In the genomic region with DNA sequence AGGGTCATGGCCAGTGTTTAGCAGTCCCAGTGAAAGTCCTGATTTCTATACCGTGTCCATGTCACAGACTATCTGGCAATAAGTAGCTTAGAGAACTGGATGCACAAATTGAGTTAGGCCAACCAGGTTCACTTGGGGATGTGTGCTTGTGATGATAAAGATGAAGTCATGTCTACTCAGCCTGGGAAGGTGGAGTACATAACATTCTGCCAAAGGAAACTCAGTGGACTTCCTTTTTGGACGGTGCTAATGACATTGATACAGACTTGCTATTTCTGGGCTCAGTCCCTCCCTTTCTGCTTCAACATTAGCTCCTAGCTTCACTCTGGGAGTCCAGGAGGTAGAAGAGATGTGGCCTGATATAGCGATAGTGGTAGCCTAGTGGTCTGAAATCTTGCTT, we compare ENCODE assay signal across 21 mouse cellular contexts.
"Had no signal": no experiment of that assay in that cellular context is flagged by ENCODE, and none has a peak within 500 bp of the region (broad histone marks: within the 10 kb centered on the region; RNA-seq: fewer than 3 reads in every experiment).

No protein-coding gene starts in this region.

- H3K9ac ChIP-seq: limb, embryonic 12.5 days; limb, embryonic 15.5 days; liver, embryonic 14.5 days; liver, postnatal 0 days; lung, embryonic 14.5 days; midbrain, embryonic 12.5 days; midbrain, embryonic 15.5 days; neural tube, embryonic 12.5 days; neural tube, embryonic 15.5 days; stomach, embryonic 15.5 days had no signal

- H3K4me2 ChIP-seq: limb, embryonic 12.5 days; limb, embryonic 15.5 days; liver, embryonic 11.5 days; lung, embryonic 14.5 days; midbrain, embryonic 12.5 days; midbrain, embryonic 15.5 days; neural tube, embryonic 12.5 days; neural tube, embryonic 15.5 days; stomach, embryonic 15.5 days had no signal

- H3K4me3 ChIP-seq: limb, embryonic 12.5 days; limb, embryonic 15.5 days; midbrain, embryonic 12.5 days; midbrain, embryonic 15.5 days; neural tube, embryonic 12.5 days; neural tube, embryonic 15.5 days; stomach, embryonic 15.5 days had no signal

- H3K27me3 ChIP-seq: limb, embryonic 15.5 days; midbrain, embryonic 12.5 days; midbrain, embryonic 15.5 days; neural tube, embryonic 12.5 days; neural tube, embryonic 15.5 days; stomach, embryonic 15.5 days had no signal

- H3K27ac ChIP-seq: limb, embryonic 12.5 days; limb, embryonic 15.5 days; liver, embryonic 14.5 days; macrophage; midbrain, embryonic 12.5 days; midbrain, embryonic 15.5 days; neural tube, embryonic 12.5 days; neural tube, embryonic 15.5 days; stomach, embryonic 15.5 days had no signal

- H3K4me1 ChIP-seq: limb, embryonic 12.5 days; limb, embryonic 15.5 days; midbrain, embryonic 12.5 days; midbrain, embryonic 15.5 days; neural tube, embryonic 12.5 days; neural tube, embryonic 15.5 days; stomach, embryonic 15.5 days had no signal

- H3K9me3 ChIP-seq: limb, embryonic 12.5 days; limb, embryonic 15.5 days; midbrain, embryonic 12.5 days; midbrain, embryonic 15.5 days; neural tube, embryonic 12.5 days; neural tube, embryonic 15.5 days; stomach, embryonic 15.5 days had no signal

- H3K36me3 ChIP-seq: limb, embryonic 12.5 days; limb, embryonic 15.5 days; midbrain, embryonic 12.5 days; midbrain, embryonic 15.5 days; neural tube, embryonic 12.5 days; neural tube, embryonic 15.5 days; stomach, embryonic 15.5 days had no signal

- DNase-seq: kidney, postnatal 14 days; kidney, postnatal 4 days; left cerebral cortex, postnatal 4 days; liver, postnatal 0 days; lung, embryonic 14.5 days; right cerebral cortex, adult 18-20 months; right cerebral cortex, postnatal 14 days; right cerebral cortex, postnatal 4 days; spleen, adult 18-20 months; thymus, postnatal 25 days had no signal

- ATAC-seq: liver, postnatal 0 days; lung, postnatal 0 days; midbrain, embryonic 15.5 days had no signal
